Mouse (Mus musculus) skeletal muscle tissue, postnatal 0 days (tissue): ENCODE measurements around the gene Exoc3. TPM values are rescaled to one million over a fixed set of nuclear protein-coding genes. Genes with fewer than 3 reads are reported as not detected.

Experiments
- polyA plus RNA-seq: library from polyadenylated mRNA; unstranded; fragments of >200 nt; fragmentation: Nextera tagmentation; extraction: Ambion mirVana; gene quantifications from 2 replicates; pipeline ENCODE4 v1.2.1, GENCODE M21; 2015

The Exoc3 gene
- 32.1 and 35.4 TPM in 2 replicates for polyA plus RNA-seq

DNA sequence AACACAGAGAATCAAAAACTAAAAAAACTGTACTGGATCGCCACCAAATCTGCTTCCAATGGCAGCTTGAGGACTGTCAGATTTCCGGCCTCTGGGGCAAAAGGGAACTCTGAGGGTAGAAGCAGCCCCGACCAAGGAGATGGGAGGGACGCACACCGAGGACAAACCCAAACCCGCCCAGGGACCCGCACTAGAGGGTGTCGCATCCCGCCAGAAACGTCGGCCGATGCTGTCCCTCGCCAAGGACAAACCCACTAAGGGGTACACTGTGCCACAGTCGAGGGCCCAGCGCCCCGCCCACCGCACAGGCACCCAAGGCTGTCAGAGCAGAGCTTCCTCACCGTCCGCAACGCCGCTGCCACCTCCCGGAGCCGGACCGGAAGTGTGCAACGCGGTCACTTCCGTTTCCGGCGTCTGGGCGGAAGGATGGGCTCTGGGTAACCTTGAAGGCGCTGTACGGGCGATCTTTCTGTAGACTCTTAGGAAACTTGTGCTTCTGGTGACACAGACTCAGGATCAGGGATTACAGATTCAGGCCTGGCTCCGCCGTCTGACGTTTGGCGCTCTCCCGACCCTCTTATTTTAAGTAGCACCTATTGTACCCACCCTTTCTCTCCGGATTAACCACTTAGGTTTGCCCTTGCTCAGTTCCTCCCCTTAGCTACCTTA is at the start of gene Exoc3:
Exoc3 (minus strand) TSS at position 416 of the 669 bp plus-strand sequence.

DNA sequence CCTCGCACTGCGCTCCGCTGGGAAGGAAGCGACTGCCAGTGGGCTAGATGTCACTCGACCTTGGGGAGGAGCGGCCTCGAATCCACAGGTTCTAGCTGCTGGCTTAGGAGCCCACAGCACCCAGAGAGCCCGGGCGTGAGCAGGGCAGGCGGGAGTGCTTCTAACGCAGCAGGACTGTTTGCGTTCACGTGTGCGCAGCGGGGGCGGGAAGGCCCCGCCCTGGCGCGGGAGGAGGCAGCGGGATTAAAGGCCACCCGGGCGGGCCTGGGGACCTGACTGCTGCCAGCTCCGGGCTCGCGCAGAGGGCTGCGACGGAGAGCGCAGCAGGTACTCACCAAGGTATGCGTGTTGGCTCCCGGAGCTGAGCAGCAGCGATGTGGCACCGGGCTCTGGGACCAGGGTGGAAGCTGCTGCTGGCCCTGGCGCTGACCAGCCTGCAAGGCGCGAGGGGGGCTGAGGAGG is 87.4 kb downstream of the Exoc3 start, which contains the start of gene Slc9a3:
Slc9a3 (plus strand) TSS at position 317 of the 462 bp plus-strand sequence.

Other genes starting within 250 kb of the Exoc3 start
- not detected in 2 replicates for gene Zdhhc11, start 244.9 kb downstream of the Exoc3 start, polyA plus RNA-seq
- 5.8 and 6.2 TPM in 2 replicates for gene Tppp, start 199.3 kb downstream of the Exoc3 start, polyA plus RNA-seq
- gene Cep72, start 146.4 kb downstream of the Exoc3 start, polyA plus RNA-seq: 3.0 TPM in 2 replicates
- gene Slc9a3, start 87.3 kb downstream of the Exoc3 start, polyA plus RNA-seq: 0.17 TPM in 1 of 2 replicates, not detected in the other
- gene Ahrr, start 83.6 kb upstream of the Exoc3 start, polyA plus RNA-seq: 0.23 and 0.37 TPM in 2 replicates
- 62.5 and 68.0 TPM in 2 replicates for gene Pdcd6, start 108.8 kb upstream of the Exoc3 start, polyA plus RNA-seq
- 477 and 507 TPM in 2 replicates for gene Sdha, start 141.5 kb upstream of the Exoc3 start, polyA plus RNA-seq
- 44.5 and 46.7 TPM in 2 replicates for gene Ccdc127, start 141.6 kb upstream of the Exoc3 start, polyA plus RNA-seq
- 20.7 and 22.3 TPM in 2 replicates for gene Lrrc14b, start 155.3 kb upstream of the Exoc3 start, polyA plus RNA-seq
- gene Zfp72, start 182.1 kb upstream of the Exoc3 start, polyA plus RNA-seq: 1.2 and 1.5 TPM in 2 replicates
- 47.4 and 68.7 TPM in 2 replicates for gene Ftl1-ps1, start 191.0 kb upstream of the Exoc3 start, polyA plus RNA-seq